Mouse (Mus musculus) heart, embryonic 12.5 days (tissue): ENCODE measurements at regions not wholly inside any gene's neighbourhood (a gene's known extent, or its start where the extent isn't known, plus 50 kb on each side); places are given as distances from the start of the nearest gene placed in this dataset.

Experiments
- ATAC-seq: fragments of 200-750 bp; cut with Nextera tagmentation; 2 replicates; pipeline ENCODE4 v1.8.0; 2017; ENCODE audit warnings: moderate TSS enrichment, moderate library complexity; ENCODE audit not compliant: insufficient number of reproducible peaks, low FRiP score
- H3K27ac ChIP-seq: fragments of 300-500 bp; sonication (generic); 2 replicates; pipeline ENCODE4 v1.5.1; 2016; ENCODE audit warnings: mild to moderate bottlenecking, moderate library complexity; ENCODE audit not compliant: poor library complexity, severe bottlenecking
- H3K27me3 ChIP-seq: fragments of 300-500 bp; sonication (generic); replicated peaks from 2 replicates; pipeline ENCODE4 v1.6.1; 2016; ENCODE audit warnings: mild to moderate bottlenecking, moderate library complexity
- H3K36me3 ChIP-seq: fragments of 300-500 bp; sonication (generic); 2 replicates; pipeline ENCODE4 v1.6.1; 2016; ENCODE audit warnings: mild to moderate bottlenecking, moderate library complexity
- H3K4me1 ChIP-seq: fragments of 300-500 bp; sonication (generic); replicated peaks from 2 replicates; pipeline ENCODE4 v1.6.1; 2016; ENCODE audit warnings: mild to moderate bottlenecking
- H3K4me2 ChIP-seq: fragments of 300-500 bp; sonication (generic); 2 replicates; pipeline ENCODE4 v1.6.1; 2016; ENCODE audit warnings: mild to moderate bottlenecking, moderate library complexity
- H3K4me3 ChIP-seq: fragments of 300-500 bp; sonication (generic); 2 replicates; pipeline ENCODE4 v1.5.1; 2016; ENCODE audit warnings: mild to moderate bottlenecking
- H3K9ac ChIP-seq: fragments of 300-500 bp; sonication (generic); 2 replicates; pipeline ENCODE4 v1.6.1; 2016; ENCODE audit warnings: mild to moderate bottlenecking, moderate library complexity
- H3K9me3 ChIP-seq: fragments of 300-500 bp; sonication (generic); replicated peaks from 2 replicates; pipeline ENCODE4 v1.6.1; 2016; ENCODE audit warnings: mild to moderate bottlenecking, moderate library complexity
- WGBS: fragments of 180-500 bp; shearing (Covaris S2); methylation state at CpG from one replicate; pipeline ENCODE4 v1.1.7; 2016; 5-methylcytosine and 5-hydroxymethylcytosine counted together

GRCm38 (mm10) chr1:166807163-166807945 lies 125.7 kb upstream of the Fmo9 start:
- Histone ChIP-seq H3K9me3 (no peaks in the 10 kb centered on the region), H3K27me3 (no peaks in the 10 kb centered on the region), H3K27ac (no peak overlapping the region), H3K4me2 (no peak overlapping the region), H3K36me3 (no peaks in the 10 kb centered on the region), H3K4me1 (peaks cover 6% of the 10 kb centered on the region), H3K9ac (no peak overlapping the region), H3K4me3 (no peak overlapping the region)
- 59% methylated on average over 7 of the region's 7 CpGs for WGBS
- ATAC-seq = no peak

DNA sequence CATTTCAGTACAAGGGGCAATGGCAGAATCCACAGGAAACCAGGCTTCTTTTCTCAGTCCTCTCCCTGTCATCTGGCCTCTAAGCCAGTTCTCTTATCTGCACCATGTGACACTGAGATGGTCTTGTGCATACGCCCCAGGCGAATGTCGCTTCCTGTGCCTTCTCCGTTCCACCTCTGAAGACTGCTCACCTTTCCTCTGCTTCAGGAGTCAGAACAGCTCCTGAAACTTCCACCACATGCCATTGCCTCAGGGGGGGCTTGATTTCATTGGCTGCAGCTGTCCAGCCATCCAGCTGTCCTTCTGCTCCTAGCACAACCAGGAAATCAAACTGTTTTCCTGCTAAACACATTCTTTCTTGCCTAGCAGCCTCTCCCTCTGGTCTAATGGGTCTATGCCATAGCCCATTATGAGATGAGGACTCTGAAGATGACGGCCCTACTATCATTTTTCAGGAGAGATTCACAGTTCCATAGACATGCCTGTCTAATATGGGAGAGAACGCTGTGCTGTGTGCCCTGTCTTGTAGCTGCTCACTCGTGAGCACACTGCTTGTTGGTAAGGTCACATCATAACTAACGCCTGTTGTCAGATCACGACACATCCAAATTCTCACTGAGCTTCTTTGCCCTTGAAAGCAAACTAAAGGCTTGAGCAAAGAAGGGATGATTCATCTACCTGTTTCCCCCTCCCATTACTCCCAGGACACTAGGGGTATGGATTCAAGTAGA lies 129.9 kb upstream of the Fmo9 start:
- H3K27ac ChIP-seq = no peak overlapping the region
- no peak overlapping the region for H3K9ac ChIP-seq
- ATAC-seq = peak; percentile 42; the same call in 1 of the 2 replicates
- no peaks in the 10 kb centered on the region for H3K27me3 ChIP-seq
- H3K36me3 ChIP-seq = no peaks in the 10 kb centered on the region
- H3K4me1 ChIP-seq = peaks cover 6% of the 10 kb centered on the region
- WGBS = 54% methylated on average over 9 of the region's 9 CpGs
- H3K4me3 ChIP-seq = no peak overlapping the region
- H3K9me3 ChIP-seq = no peaks in the 10 kb centered on the region
- no peak overlapping the region for H3K4me2 ChIP-seq

DNA sequence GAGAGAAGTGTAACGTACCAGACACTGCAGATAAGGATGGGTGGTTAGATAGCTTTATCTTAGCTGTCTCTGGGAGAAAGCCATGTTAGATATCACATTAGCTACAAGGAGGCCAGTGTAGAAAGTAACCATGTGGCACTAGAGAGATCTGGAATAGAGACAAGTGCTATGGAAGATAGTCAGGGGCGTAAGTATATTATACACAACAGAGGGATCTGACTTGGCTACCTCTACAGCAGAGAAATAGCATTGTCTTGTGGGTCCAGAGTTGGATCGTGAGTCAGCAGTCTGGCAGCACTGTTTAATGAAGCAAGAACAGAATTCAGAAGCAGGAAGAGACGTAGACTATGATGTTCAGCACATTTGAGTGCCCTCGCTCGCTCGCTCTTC lies 130.4 kb upstream of the Fmo9 start:
- Histone ChIP-seq H3K9me3 (no peaks in the 10 kb centered on the region), H3K4me3 (no peak overlapping the region)
- ATAC-seq = no peak

DNA sequence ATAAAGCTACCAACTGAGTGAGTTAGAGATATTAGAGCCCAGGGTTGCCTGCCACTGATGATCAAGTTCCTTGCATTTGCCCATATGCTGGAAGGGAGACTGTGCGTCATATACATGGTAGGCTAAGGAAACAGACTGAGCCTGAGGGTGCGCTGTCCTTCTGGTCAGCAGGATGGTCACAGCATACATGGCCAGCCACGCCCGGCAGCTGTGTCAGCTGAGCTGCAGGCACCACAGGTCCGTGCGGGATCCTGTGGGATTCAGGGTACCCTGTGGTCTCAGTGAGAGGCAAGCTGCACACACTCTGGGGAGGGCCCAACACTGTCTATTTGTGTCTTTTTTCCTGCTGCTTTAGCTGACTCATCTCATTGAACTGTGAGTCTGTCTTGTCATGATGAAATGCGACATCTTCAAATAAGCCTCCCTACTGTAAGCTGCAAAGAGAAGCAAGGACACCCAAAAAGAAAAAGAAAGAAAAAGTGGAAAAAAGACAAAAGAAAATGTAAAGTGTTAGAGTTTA lies 131.3 kb upstream of the Fmo9 start:
- Histone ChIP-seq H3K4me3 (no peak overlapping the region), H3K4me2 (no peak overlapping the region), H3K36me3 (no peaks in the 10 kb centered on the region), H3K27ac (no peak overlapping the region), H3K27me3 (no peaks in the 10 kb centered on the region), H3K9me3 (no peaks in the 10 kb centered on the region), H3K9ac (no peak overlapping the region), H3K4me1 (peaks cover 6% of the 10 kb centered on the region)
- no peak for ATAC-seq
- WGBS = 76% methylated on average over 7 of the region's 7 CpGs

More for the DNA sequence above, 130.4 kb upstream of the Fmo9 start:
- Histone ChIP-seq H3K27me3 (no peaks in the 10 kb centered on the region), H3K27ac (no peak overlapping the region), H3K4me2 (no peak overlapping the region), H3K36me3 (no peaks in the 10 kb centered on the region), H3K4me1 (peaks cover 6% of the 10 kb centered on the region), H3K9ac (no peak overlapping the region)
- WGBS = 71% methylated on average over 7 of the region's 7 CpGs

DNA sequence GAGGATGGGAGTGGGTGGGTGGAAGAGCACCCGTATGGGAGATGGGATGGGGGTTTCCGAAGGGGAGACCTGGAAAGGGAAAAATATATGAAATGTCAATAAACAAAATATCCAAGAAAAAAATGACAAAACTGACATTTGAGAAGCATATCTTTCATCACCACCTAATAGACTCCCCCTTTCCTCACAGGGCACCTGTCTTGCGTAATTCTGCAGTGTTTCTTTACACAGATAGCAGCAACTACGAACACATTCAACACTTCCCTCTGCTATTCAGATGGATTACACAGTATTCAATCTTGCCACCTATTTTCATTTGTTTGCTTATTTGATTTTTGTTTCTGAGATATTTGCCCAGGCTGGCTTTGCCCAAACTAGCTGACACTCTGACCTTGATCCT lies 136.3 kb upstream of the Fmo9 start:
- Histone ChIP-seq H3K9me3 (0 out of 2 replicates have a peak, but pooled peaks cover 2% of the 10 kb centered on the region), H3K4me3 (no peak overlapping the region), H3K4me1 (no peaks in the 10 kb centered on the region), H3K9ac (no peak overlapping the region), H3K27ac (no peak overlapping the region), H3K36me3 (no peaks in the 10 kb centered on the region), H3K27me3 (no peaks in the 10 kb centered on the region), H3K4me2 (no peak overlapping the region)
- no peak for ATAC-seq
- 86% methylated on average over 4 of the region's 4 CpGs for WGBS

DNA sequence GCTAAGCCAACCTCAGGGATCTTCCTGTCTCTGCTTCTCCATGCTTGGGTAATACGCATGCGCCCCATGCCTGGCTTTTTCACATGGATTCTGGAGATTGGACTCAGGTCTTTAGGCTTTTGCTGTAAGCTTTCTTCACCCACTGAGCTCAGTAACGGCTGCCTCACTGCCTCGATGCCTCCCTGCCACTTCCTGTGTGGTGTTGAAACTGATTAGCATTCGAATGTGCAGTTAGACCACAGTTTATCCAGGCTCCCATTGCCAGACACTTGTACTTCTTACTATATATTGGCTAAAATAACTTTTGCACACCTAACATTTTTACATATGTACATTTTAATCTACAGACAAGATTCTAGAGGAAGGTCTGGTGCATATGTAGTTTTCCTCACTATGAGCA lies 137.0 kb upstream of the Fmo9 start:
- H3K27ac ChIP-seq = no peak overlapping the region
- H3K36me3 ChIP-seq = no peaks in the 10 kb centered on the region
- H3K4me1 ChIP-seq = no peaks in the 10 kb centered on the region
- no peak overlapping the region for H3K4me3 ChIP-seq
- WGBS = 63% methylated on average over 5 of the region's 5 CpGs
- H3K9me3 ChIP-seq = 0 out of 2 replicates have a peak, but pooled peaks cover 2% of the 10 kb centered on the region
- no peak overlapping the region for H3K4me2 ChIP-seq
- no peak for ATAC-seq
- H3K9ac ChIP-seq = no peak overlapping the region
- no peaks in the 10 kb centered on the region for H3K27me3 ChIP-seq

DNA sequence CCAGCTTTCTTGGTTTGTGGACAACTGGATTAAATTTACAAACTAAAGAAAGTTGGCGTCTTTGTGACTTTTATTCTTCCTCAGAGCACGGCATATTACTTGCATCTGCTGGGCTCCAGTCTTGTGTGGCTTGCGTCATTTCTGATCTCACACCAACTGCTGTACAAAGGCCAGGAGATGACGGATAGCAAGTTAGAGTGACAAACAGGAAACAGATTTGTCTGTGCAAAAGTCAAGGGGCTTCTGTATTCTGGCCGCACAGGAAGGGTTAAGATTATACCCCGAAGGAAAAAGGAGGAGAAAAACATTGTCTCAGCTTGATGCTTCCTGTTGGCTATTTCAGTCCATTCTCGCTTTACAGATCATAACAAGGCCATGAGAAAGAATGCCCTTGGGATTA lies 137.8 kb upstream of the Fmo9 start:
- Histone ChIP-seq H3K27ac (0 out of 2 replicates have a peak overlapping the region, but pooled peaks have one; percentile 30), H3K27me3 (no peaks in the 10 kb centered on the region), H3K9ac (no peak overlapping the region), H3K4me3 (no peak overlapping the region), H3K36me3 (no peaks in the 10 kb centered on the region), H3K4me2 (no peak overlapping the region), H3K4me1 (no peaks in the 10 kb centered on the region), H3K9me3 (0 out of 2 replicates have a peak, but pooled peaks cover 2% of the 10 kb centered on the region)
- 52% methylated on average over 7 of the region's 7 CpGs for WGBS
- 0 out of 2 replicates have a peak, but pooled peaks have one; percentile 25 for ATAC-seq

GRCm38 (mm10) chr1:166820050-166820449 lies 138.4 kb upstream of the Fmo9 start:
- Histone ChIP-seq H3K36me3 (no peaks in the 10 kb centered on the region), H3K4me3 (no peak overlapping the region), H3K9me3 (0 out of 2 replicates have a peak, but pooled peaks cover 2% of the 10 kb centered on the region), H3K27ac (no peak overlapping the region), H3K4me1 (no peaks in the 10 kb centered on the region), H3K27me3 (no peaks in the 10 kb centered on the region), H3K4me2 (no peak overlapping the region), H3K9ac (no peak overlapping the region)
- 88% methylated on average over 5 of the region's 5 CpGs for WGBS
- no peak for ATAC-seq

GRCm38 (mm10) chr1:166821146-166821545 lies 139.5 kb upstream of the Fmo9 start:
- Histone ChIP-seq H3K9me3 (0 out of 2 replicates have a peak, but pooled peaks cover 2% of the 10 kb centered on the region), H3K4me1 (no peaks in the 10 kb centered on the region), H3K27ac (no peak overlapping the region), H3K36me3 (no peaks in the 10 kb centered on the region), H3K9ac (no peak overlapping the region), H3K4me2 (no peak overlapping the region), H3K27me3 (no peaks in the 10 kb centered on the region), H3K4me3 (no peak overlapping the region)
- ATAC-seq = no peak
- 25% methylated on average over 3 of the region's 3 CpGs for WGBS

GRCm38 (mm10) chr1:166837299-166837698 lies 155.7 kb upstream of the Fmo9 start:
- Histone ChIP-seq H3K4me2 (no peak overlapping the region), H3K36me3 (no peaks in the 10 kb centered on the region), H3K27me3 (no peaks in the 10 kb centered on the region; the same call in 1 of the 2 replicates), H3K9me3 (no peaks in the 10 kb centered on the region), H3K27ac (no peak overlapping the region), H3K4me3 (no peak overlapping the region), H3K4me1 (peaks cover 9% of the 10 kb centered on the region), H3K9ac (no peak overlapping the region)
- ATAC-seq = no peak
- WGBS = 66% methylated on average over 1 of the region's 1 CpGs

DNA sequence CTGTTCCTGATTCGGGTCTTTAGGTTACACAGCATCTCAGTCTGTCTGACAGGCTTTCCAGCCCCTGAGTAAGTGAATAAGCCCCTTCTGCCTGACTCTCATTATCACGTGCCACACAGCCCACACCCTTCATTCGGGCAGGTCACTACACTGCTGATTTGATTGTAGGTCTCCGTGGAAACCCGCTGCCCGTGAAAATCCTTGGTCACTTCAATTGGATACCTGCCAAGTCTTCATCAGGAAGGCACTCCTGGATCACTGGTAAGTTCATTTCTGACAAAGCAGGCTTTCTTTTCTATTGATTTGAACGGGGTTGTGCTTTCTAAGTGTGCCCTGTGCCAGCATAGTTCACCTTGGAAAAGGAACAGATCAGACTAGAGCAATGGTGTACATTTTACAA lies 158.2 kb upstream of the Fmo9 start:
- peaks cover 13% of the 10 kb centered on the region for H3K4me1 ChIP-seq
- no peak for ATAC-seq
- WGBS = 26% methylated on average over 7 of the region's 7 CpGs

More for the DNA sequence above, 158.2 kb upstream of the Fmo9 start:
- H3K9me3 ChIP-seq = no peaks in the 10 kb centered on the region
- H3K27me3 ChIP-seq = no peaks in the 10 kb centered on the region
- no peak overlapping the region for H3K27ac ChIP-seq
- no peak overlapping the region for H3K9ac ChIP-seq
- no peaks in the 10 kb centered on the region for H3K36me3 ChIP-seq
- H3K4me3 ChIP-seq = no peak overlapping the region
- no peak overlapping the region for H3K4me2 ChIP-seq
